Mouse (Mus musculus) ovary, adult 2 months (tissue): Measurements from ENCODE around the gene Cbwd1. TPM values are rescaled to one million over a fixed set of nuclear protein-coding genes. Genes with fewer than 3 reads are reported as not detected.

Experiments used
- polyA plus RNA-seq: library from polyadenylated mRNA; depleted of rRNA; stranded (reverse); fragments of >200 nt; gene quantifications from 2 replicates; pipeline ENCODE4 v1.2.3, GENCODE M21; 2012; rRNA removed

Cbwd1 gene
- polyA plus RNA-seq: 0.75 and 0.85 TPM in 2 replicates

DNA sequence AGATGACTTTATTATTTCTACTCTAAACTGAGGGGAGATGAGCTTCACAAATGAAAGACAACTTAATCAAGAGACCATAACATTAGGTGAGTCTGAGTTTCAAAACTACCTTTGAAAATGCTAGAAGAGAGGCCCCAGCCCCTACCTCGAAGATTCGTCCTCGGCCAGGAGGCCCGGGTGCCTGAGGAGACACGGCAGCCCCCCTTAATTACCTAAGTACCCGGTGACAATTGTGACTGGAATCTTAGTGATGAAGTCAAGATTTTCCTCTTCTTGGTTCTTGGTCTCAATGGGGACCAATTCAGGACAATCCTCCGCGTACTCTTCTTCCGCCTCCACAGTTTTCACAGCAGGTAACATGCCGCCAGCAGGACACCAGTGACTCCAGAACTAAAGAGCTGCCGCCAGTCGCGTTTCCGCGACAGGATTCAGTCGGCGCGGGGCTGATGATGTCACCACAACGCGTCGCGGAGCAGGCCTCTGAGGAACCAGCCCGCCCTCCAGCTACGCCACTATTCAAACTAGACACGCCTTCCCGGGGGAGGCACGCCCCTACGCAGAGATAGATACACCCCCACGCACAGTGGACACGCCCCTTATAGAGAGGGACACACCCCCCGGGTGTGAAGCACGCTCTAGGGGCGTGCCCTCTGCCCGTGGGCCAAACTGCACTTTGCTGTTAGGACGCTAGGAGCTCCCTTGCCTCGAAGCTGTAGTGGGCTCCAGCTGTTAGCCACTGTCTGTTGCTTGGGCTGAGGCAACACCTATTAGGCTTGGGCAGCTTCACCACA lies at the start of gene Cbwd1:
Cbwd1 (minus strand) TSS at position 439 of the 791 bp plus-strand sequence.

DNA sequence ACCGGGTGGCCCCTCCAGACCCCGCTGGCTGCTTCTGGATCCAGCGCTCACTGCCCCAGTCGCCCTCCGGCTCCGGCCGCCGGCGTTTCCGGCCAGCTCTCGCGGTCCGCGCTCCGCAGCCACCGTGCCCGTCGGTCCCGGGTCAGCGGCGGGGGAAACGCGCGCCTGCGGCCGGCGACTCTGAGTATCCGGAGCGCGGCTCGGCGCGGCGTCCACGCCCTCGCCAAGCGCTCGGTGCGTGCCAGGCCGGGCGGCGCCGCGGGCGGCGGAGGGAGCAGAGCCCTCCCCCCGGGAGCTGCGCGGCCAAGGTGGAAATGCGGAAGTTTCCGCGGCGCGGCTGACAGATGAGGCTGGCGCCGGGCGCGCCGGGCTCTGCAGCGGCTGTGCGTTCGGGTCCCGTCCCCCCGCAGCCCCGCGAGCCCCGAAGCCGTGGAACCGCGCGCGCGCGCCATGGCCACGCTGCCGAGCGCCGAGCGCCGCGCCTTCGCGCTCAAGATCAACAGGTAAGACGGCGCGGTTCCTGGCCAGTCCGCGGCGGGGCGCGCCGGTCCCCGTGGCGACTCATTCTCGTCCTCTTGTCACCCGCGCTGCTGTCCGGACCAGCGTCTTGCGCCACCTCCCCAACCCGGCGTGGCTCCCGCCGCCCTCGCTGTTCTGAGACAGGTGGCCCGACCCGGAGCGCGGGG lies 37.9 kb upstream of the Cbwd1 start, which contains the start of gene Dock8:
Dock8 (plus strand) TSS at position 334 of the 686 bp plus-strand sequence.

DNA sequence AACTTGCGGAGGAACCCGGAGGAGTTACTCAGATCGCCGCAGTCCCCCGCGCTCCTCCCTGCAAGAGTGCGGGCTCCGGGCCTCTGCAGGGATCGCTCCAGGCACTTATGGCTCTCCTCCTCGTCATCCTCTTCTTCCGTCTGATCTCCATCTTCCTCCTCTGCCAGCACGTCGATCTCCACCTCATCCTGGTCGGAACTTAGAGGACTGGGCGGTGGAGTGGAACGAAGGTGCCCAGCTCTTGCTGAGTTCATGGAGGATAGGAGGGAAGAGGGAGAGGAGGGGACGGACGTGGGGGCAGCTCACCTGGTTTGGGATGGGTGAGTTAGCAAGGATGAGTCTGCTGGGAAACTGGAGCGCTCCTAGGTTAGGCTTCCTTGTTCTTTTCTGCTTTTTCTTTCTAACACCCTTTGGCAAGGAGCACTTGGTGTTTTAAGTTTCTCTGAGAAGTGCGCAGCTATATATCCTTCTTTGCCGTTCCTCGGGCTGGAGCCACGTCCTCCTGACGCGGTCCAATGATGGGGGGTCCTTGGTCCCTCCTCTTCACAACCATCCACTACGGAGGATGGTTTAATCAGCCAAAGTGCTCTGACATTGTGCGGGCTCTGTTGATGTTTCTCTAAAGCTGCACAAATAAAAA lies 60.7 kb downstream of the Cbwd1 start, which contains the start of gene Foxd4:
Foxd4 (minus strand) TSS at position 617 of the 640 bp plus-strand sequence.

GRCm38 (mm10) chr19:24875129-24875870 lies 86.1 kb downstream of the Cbwd1 start, which contains the start of gene Gm10053:
TSS of gene Gm10053 (plus strand) at chr19:24875686.

Other genes starting within 250 kb of the Cbwd1 start
- 44.0 and 53.8 TPM in 2 replicates for gene Pgm5, start 99.8 kb downstream of the Cbwd1 start, polyA plus RNA-seq
- gene Gm10053, start 85.9 kb downstream of the Cbwd1 start, polyA plus RNA-seq: 0.75 and 2.2 TPM in 2 replicates
- not detected in 2 replicates for gene Foxd4, start 60.4 kb downstream of the Cbwd1 start, polyA plus RNA-seq
- gene Dock8, start 37.9 kb upstream of the Cbwd1 start, polyA plus RNA-seq: 14.3 and 15.0 TPM in 2 replicates